Mouse (Mus musculus): Measurements from ENCODE around the gene Il4i1. TPM values are rescaled to one million over a fixed set of nuclear protein-coding genes. Genes with fewer than 3 reads are reported as not detected.

Il4i1 gene
- total RNA-seq, 1 experiment from 2014 or later, result 3.7 TPM

GRCm38 (mm10) chr7:44817441-44817840, 1.3 kb downstream of the Il4i1 start:
- no peak for ATAC-seq (replicated peaks; ENCODE audit: insufficient number of reproducible peaks, low FRiP score, low TSS enrichment, poor library complexity, severe bottlenecking)

GRCm38 (mm10) chr7:44818164-44818563, 2.0 kb downstream of the Il4i1 start:
- ATAC-seq (replicated peaks; ENCODE audit: insufficient number of reproducible peaks, low FRiP score, low TSS enrichment, poor library complexity, severe bottlenecking), result no peak

- ATAC-seq (replicated peaks; ENCODE audit: insufficient number of reproducible peaks, low FRiP score, low TSS enrichment, poor library complexity, severe bottlenecking), result no peak
Observed at GRCm38 (mm10) chr7:44818751-44819235, 2.6 kb downstream of the Il4i1 start.

GRCm38 (mm10) chr7:44819391-44819790, 3.2 kb downstream of the Il4i1 start:
- no peak for ATAC-seq (replicated peaks; ENCODE audit: insufficient number of reproducible peaks, low FRiP score, low TSS enrichment, poor library complexity, severe bottlenecking)

- ATAC-seq (replicated peaks; ENCODE audit: insufficient number of reproducible peaks, low FRiP score, low TSS enrichment, poor library complexity, severe bottlenecking), result no peak
Observed at GRCm38 (mm10) chr7:44819863-44820262, 3.7 kb downstream of the Il4i1 start.

GRCm38 (mm10) chr7:44820525-44820924, 4.3 kb downstream of the Il4i1 start:
- ATAC-seq (replicated peaks; ENCODE audit: insufficient number of reproducible peaks, low FRiP score, low TSS enrichment, poor library complexity, severe bottlenecking), result no peak

GRCm38 (mm10) chr7:44821666-44822448, 5.7 kb downstream of the Il4i1 start:
- ATAC-seq (replicated peaks; ENCODE audit: insufficient number of reproducible peaks, low FRiP score, low TSS enrichment, poor library complexity, severe bottlenecking), result no peak

GRCm38 (mm10) chr7:44823409-44823808, 7.2 kb downstream of the Il4i1 start:
- ATAC-seq (replicated peaks; ENCODE audit: insufficient number of reproducible peaks, low FRiP score, low TSS enrichment, poor library complexity, severe bottlenecking), result no peak

- peak; percentile 64 for ATAC-seq (replicated peaks; ENCODE audit: insufficient number of reproducible peaks, low FRiP score, low TSS enrichment, poor library complexity, severe bottlenecking)
Observed at GRCm38 (mm10) chr7:44824872-44825271, 8.7 kb downstream of the Il4i1 start.

- peak; percentile 49 for ATAC-seq (replicated peaks; ENCODE audit: insufficient number of reproducible peaks, low FRiP score, low TSS enrichment, poor library complexity, severe bottlenecking)
Observed at GRCm38 (mm10) chr7:44826771-44827170, 10.6 kb downstream of the Il4i1 start.

- no peak for ATAC-seq (replicated peaks; ENCODE audit: insufficient number of reproducible peaks, low FRiP score, low TSS enrichment, poor library complexity, severe bottlenecking)
Observed at GRCm38 (mm10) chr7:44828706-44829105, 12.5 kb downstream of the Il4i1 start.

- ATAC-seq (replicated peaks; ENCODE audit: insufficient number of reproducible peaks, low FRiP score, low TSS enrichment, poor library complexity, severe bottlenecking), result no peak
Observed at GRCm38 (mm10) chr7:44832763-44833162, 16.6 kb downstream of the Il4i1 start.

- ATAC-seq (replicated peaks; ENCODE audit: insufficient number of reproducible peaks, low FRiP score, low TSS enrichment, poor library complexity, severe bottlenecking), result no peak
Observed at GRCm38 (mm10) chr7:44835373-44836015, 19.3 kb downstream of the Il4i1 start.

- ATAC-seq (replicated peaks; ENCODE audit: insufficient number of reproducible peaks, low FRiP score, low TSS enrichment, poor library complexity, severe bottlenecking), result no peak
Observed at GRCm38 (mm10) chr7:44836016-44836404, 19.8 kb downstream of the Il4i1 start.

GRCm38 (mm10) chr7:44836423-44837053, 20.4 kb downstream of the Il4i1 start:
- ATAC-seq (replicated peaks; ENCODE audit: insufficient number of reproducible peaks, low FRiP score, low TSS enrichment, poor library complexity, severe bottlenecking), result no peak

GRCm38 (mm10) chr7:44838073-44838472, 21.9 kb downstream of the Il4i1 start:
- ATAC-seq (replicated peaks; ENCODE audit: insufficient number of reproducible peaks, low FRiP score, low TSS enrichment, poor library complexity, severe bottlenecking), result no peak

GRCm38 (mm10) chr7:44839171-44839490, 22.9 kb downstream of the Il4i1 start:
- 0 out of 2 replicates have a peak, but pooled peaks have one; percentile 3 for ATAC-seq (replicated peaks; ENCODE audit: insufficient number of reproducible peaks, low FRiP score, low TSS enrichment, poor library complexity, severe bottlenecking)

- ATAC-seq (replicated peaks; ENCODE audit: insufficient number of reproducible peaks, low FRiP score, low TSS enrichment, poor library complexity, severe bottlenecking), result 0 out of 2 replicates have a peak, but pooled peaks have one; percentile 20
Observed at GRCm38 (mm10) chr7:44839491-44840191, 23.5 kb downstream of the Il4i1 start.

GRCm38 (mm10) chr7:44840426-44840825, 24.2 kb downstream of the Il4i1 start:
- ATAC-seq (replicated peaks; ENCODE audit: insufficient number of reproducible peaks, low FRiP score, low TSS enrichment, poor library complexity, severe bottlenecking), result no peak

Measured in monocyte, adult 5-6 weeks (primary cell).